Mouse (Mus musculus) activated CD4-positive, CD25-positive, alpha-beta regulatory T cell, adult 9 weeks (primary cell): ENCODE results near the gene Kctd20. TPM values are rescaled to one million over a fixed set of nuclear protein-coding genes. Genes with fewer than 3 reads are reported as not detected.

ENCODE experiments used
- polyA plus RNA-seq: library from polyadenylated mRNA; unstranded; fragments of 100-300 nt; shearing (Covaris generic); gene quantifications from one replicate; pipeline ENCODE4 v1.2.1, GENCODE M21; 2017

Kctd20 gene
- polyA plus RNA-seq = 92.2 TPM

DNA sequence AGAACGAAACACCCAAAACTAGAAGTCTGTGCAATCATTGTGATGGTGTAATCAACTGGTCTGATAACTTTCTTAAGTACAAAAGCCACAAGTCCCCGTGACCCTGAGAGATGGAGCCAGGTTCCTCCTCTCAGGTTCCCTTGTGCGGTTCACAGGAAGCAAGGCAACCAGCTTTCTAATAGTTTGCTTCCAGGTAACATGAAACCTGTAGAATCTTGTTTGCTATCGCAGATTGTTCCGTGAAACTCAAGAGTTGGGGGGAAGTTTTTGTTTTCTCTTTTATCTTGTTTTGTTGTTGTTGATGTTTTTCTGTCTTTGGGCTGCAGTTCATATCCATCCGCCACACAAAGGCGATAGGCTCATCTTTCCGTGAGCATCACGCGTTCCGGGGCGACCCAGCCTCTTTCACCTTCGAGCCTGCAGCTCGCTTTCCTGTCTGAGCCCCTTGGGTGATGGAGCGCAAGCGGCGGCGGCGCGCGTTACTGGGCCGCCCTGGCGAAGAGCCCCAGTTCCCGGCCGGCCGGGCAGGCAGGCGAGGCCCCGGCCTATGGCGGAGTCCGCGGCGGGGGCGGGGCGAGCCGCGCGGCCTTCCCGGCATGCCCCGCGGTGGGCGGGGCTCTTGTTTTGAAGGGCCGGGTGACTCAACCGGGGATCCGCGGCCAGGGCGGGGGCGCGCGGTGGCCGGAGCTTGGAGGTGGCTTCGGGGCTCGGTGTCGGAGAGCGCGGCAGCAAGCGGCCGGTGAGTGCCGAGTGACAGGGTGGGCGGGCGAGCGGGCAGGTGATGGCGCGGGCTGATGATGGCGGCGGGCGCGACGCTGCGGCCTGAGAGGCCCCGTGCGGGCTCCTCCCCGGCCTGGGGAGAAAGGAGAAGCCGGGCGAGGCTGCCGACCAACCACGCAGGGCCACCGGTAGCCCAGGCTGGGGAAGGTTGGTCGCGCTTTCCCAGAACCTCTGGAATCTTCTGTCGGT is at the start of gene Kctd20:
Kctd20 (plus strand) TSS at position 120 of the 969 bp plus-strand sequence.

DNA sequence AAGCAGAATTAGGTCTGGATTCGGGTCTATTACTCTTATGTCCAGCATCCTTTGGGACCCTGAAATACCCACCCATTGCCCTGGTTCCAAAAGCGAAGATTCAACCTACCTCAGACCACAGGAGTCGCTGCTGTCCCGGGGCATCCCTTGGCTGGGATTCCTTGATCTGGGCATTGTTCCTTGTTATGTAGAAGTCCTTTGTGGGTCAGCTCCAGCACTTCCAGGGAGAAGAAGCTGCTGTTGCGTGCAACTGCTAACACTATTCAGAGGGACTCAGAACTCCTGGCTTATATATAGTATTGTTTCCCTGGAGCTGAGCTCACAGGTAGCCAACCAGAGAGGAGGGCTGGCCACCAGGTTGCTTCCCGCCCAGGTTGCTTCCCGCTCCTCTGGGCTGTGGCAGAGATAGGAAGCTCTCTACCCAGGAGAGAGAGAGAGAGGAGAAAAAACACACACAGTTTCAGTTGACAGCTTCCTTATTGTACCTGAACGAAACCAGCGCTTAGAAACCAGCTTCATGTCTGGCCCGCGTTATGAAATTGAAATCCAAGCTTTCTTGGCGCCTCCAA is 36.6 kb upstream of the Kctd20 start, which contains the start of gene 4930539E08Rik:
4930539E08Rik (minus strand) TSS at position 265 of the 569 bp plus-strand sequence.

DNA sequence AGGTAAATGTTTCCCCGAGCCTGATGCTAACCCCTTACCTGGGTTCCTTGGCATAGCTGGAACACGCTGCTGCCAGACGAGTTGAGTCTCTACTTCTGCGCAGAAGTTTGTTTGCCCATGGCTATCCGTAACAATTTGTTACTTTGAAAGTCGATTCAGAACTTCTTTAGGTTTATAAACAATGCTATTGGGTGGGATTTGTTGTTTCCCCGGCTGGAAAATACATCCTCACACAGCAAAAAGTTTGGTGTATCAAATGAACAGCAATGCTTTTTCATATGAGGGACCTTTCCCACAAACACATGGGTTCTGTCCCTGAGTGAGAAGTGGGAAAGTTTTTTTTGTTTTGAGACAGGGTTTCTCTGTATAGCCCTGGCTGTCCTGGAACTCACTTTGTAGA is 8.0 kb upstream of the Kctd20 start, which contains the start of gene Pxt1:
Pxt1 (minus strand) TSS at position 101 of the 400 bp plus-strand sequence.

DNA sequence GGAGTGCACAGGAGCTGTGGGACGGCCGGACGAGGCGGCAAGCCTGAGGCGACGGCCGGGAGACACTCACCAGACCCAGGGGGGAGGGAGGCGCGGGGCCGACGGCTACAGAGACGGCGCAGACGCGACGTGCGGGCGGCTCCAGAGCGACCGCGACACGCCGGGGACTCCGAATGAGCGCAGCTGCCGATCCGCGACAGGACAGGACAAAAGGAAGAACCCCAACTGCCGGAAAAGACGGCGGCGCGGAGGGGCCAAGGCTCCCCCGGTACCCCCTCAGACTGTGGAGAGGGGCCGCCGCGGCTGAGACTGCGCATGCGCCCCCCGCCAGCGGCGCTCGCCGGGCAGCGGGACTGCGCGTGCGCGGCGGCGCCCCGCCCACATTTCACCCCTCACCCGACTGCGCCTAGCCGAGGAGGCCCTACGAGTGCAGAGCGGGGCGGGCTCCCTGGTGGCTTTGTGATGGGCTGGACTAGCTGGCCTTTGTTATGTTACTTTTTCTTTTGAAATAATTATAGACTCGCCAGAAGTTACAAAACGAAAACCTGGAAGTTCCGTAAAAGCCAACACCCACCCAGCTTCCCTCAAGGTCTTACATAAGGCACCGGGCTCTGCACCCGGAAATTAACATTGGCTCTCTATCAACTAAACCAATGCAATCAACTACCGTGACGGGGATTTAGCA is 56.0 kb downstream of the Kctd20 start, which contains the start of gene Stk38:
Stk38 (minus strand) TSS at position 355 of the 685 bp plus-strand sequence.

Other genes starting within 250 kb of the Kctd20 start
- 4.1 TPM for gene AC170998.1, start 225.9 kb upstream of the Kctd20 start, polyA plus RNA-seq
- not detected for gene Mapk13, start 182.7 kb upstream of the Kctd20 start, polyA plus RNA-seq
- 2.5 TPM for gene Brpf3, start 150.9 kb upstream of the Kctd20 start, polyA plus RNA-seq
- gene Pnpla1, start 93.5 kb upstream of the Kctd20 start, polyA plus RNA-seq = not detected
- 3.1 TPM for gene 4930539E08Rik, start 36.6 kb upstream of the Kctd20 start, polyA plus RNA-seq
- gene Pxt1, start 8.1 kb upstream of the Kctd20 start, polyA plus RNA-seq = not detected
- 252 TPM for gene Stk38, start 56.0 kb downstream of the Kctd20 start, polyA plus RNA-seq
- gene Srsf3, start 80.7 kb downstream of the Kctd20 start, polyA plus RNA-seq = 545 TPM
- gene Cdkn1a, start 139.0 kb downstream of the Kctd20 start, polyA plus RNA-seq = 5.0 TPM
- not detected for gene Rab44, start 162.2 kb downstream of the Kctd20 start, polyA plus RNA-seq